Mouse (Mus musculus) common myeloid progenitor, adult 5-6 weeks (primary cell): ENCODE data around the gene Ddx24. TPM values are rescaled to one million over a fixed set of nuclear protein-coding genes. Genes with fewer than 3 reads are reported as not detected.

Experiments
- total RNA-seq: library from RNA; stranded (forward); fragments of 200-1000, 187-1606 nt; gene quantifications from 2 replicates; pipeline ENCODE4 v1.2.3, GENCODE M21; 2017

Gene Ddx24
- total RNA-seq, 1 experiment from 2014 or later = 124 TPM

Other genes starting within 250 kb of the Ddx24 start
- gene Prima1, start 183.7 kb downstream of the Ddx24 start, total RNA-seq = not detected in 2 replicates
- not detected in 2 replicates for gene Fam181a, start 114.9 kb downstream of the Ddx24 start, total RNA-seq
- not detected in 2 replicates for gene Asb2, start 69.8 kb downstream of the Ddx24 start, total RNA-seq
- gene Otub2, start 37.1 kb downstream of the Ddx24 start, total RNA-seq = 3.0 and 4.2 TPM in 2 replicates
- 2.5 and 3.6 TPM in 2 replicates for gene 9330161L09Rik, start 18.0 kb downstream of the Ddx24 start, total RNA-seq
- gene Ifi27, start 8.4 kb upstream of the Ddx24 start, total RNA-seq = 32.3 and 56.2 TPM in 2 replicates
- gene Ifi27l2a, start 17.9 kb upstream of the Ddx24 start, total RNA-seq = 4.0 and 11.3 TPM in 2 replicates
- not detected in 2 replicates for gene Ifi27l2b, start 31.4 kb upstream of the Ddx24 start, total RNA-seq
- 0.59 TPM in 1 of 2 replicates, not detected in the other for gene Ppp4r4, start 106.5 kb upstream of the Ddx24 start, total RNA-seq
- not detected in 2 replicates for gene Serpina10, start 205.6 kb upstream of the Ddx24 start, total RNA-seq
- not detected in 2 replicates for gene Serpina6, start 231.4 kb upstream of the Ddx24 start, total RNA-seq